Mouse (Mus musculus) megakaryocyte, embryonic 14.5 days (primary cell): ENCODE results near the gene Laptm4a.

Source experiments
- FLI1 ChIP-seq: IDR thresholded peaks from 2 replicates; pipeline ENCODE4 v1.6.1; 2012; ENCODE audit warnings: low read length, inconsistent platforms, mixed read lengths
- GATA1 ChIP-seq: IDR thresholded peaks from 3 replicates; pipeline ENCODE4 v1.6.1; 2012; ENCODE audit warnings: mixed read lengths, low read length, inconsistent platforms, borderline replicate concordance

- TF ChIP-seq GATA1, result no peak
- no peak for TF ChIP-seq FLI1
These were observed 48.4 kb downstream of the Laptm4a start for GRCm38 (mm10) chr12:8969828-8970227.
